Mouse (Mus musculus): ENCODE measurements around the gene Ugt2a2.
"Not testable (repeated sequence)": the region's sequence is repeated elsewhere in the genome, so short reads cannot be mapped to it uniquely, and the experiment has no call there.

Gene Ugt2a2

GRCm38 (mm10) chr5:87482160-87482559 is at the start of gene Ugt2a2:
Gene Ugt2a2, minus strand, starts transcription at chr5:87482260.
- ATAC-seq (ENCODE audit: insufficient number of reproducible peaks, low FRiP score, low TSS enrichment), result no peak

GRCm38 (mm10) chr5:87523561-87523960 is 41.5 kb upstream of the Ugt2a2 start:
- not testable (repeated sequence) for ATAC-seq (ENCODE audit: insufficient number of reproducible peaks, low FRiP score, low TSS enrichment)

GRCm38 (mm10) chr5:87505776-87506458 is 23.9 kb upstream of the Ugt2a2 start:
- no peak for ATAC-seq (ENCODE audit: insufficient number of reproducible peaks, low FRiP score, low TSS enrichment)

- ATAC-seq (ENCODE audit: insufficient number of reproducible peaks, low FRiP score, low TSS enrichment), result no peak
Observed at GRCm38 (mm10) chr5:87502687-87503086, 20.6 kb upstream of the Ugt2a2 start.

GRCm38 (mm10) chr5:87499341-87499740 is 17.3 kb upstream of the Ugt2a2 start:
- no peak for ATAC-seq (ENCODE audit: insufficient number of reproducible peaks, low FRiP score, low TSS enrichment)

- ATAC-seq (ENCODE audit: insufficient number of reproducible peaks, low FRiP score, low TSS enrichment), result no peak
Observed at GRCm38 (mm10) chr5:87498936-87499335, 16.9 kb upstream of the Ugt2a2 start.

- no peak for ATAC-seq (ENCODE audit: insufficient number of reproducible peaks, low FRiP score, low TSS enrichment)
Observed at GRCm38 (mm10) chr5:87490771-87491170, 8.7 kb upstream of the Ugt2a2 start, which contains the start of gene Ugt2a1. Gene Ugt2a1, minus strand, starts transcription at chr5:87490871.

- not testable (repeated sequence) for ATAC-seq (ENCODE audit: insufficient number of reproducible peaks, low FRiP score, low TSS enrichment)
Observed at GRCm38 (mm10) chr5:87486706-87487105, 4.6 kb upstream of the Ugt2a2 start, which contains the start of gene Gm43638. Gene Gm43638, minus strand, starts transcription at chr5:87486806.

- ATAC-seq (ENCODE audit: insufficient number of reproducible peaks, low FRiP score, low TSS enrichment), result no peak
Observed at GRCm38 (mm10) chr5:87458810-87459209, 23.2 kb downstream of the Ugt2a2 start.

GRCm38 (mm10) chr5:87457701-87458100 is 24.4 kb downstream of the Ugt2a2 start:
- no peak for ATAC-seq (ENCODE audit: insufficient number of reproducible peaks, low FRiP score, low TSS enrichment)

- no peak for ATAC-seq (ENCODE audit: insufficient number of reproducible peaks, low FRiP score, low TSS enrichment)
Observed at GRCm38 (mm10) chr5:87456216-87456850, 25.7 kb downstream of the Ugt2a2 start.

GRCm38 (mm10) chr5:87455519-87455918 is 26.5 kb downstream of the Ugt2a2 start:
- ATAC-seq (ENCODE audit: insufficient number of reproducible peaks, low FRiP score, low TSS enrichment), result no peak

- not testable (repeated sequence) for ATAC-seq (ENCODE audit: insufficient number of reproducible peaks, low FRiP score, low TSS enrichment)
Observed at GRCm38 (mm10) chr5:87452514-87452913, 29.5 kb downstream of the Ugt2a2 start.

GRCm38 (mm10) chr5:87436264-87436663 is 45.8 kb downstream of the Ugt2a2 start:
- no peak for ATAC-seq (ENCODE audit: insufficient number of reproducible peaks, low FRiP score, low TSS enrichment)

GRCm38 (mm10) chr5:87425676-87426075 is 56.4 kb downstream of the Ugt2a2 start:
- ATAC-seq (ENCODE audit: insufficient number of reproducible peaks, low FRiP score, low TSS enrichment), result no peak

GRCm38 (mm10) chr5:87424041-87424440 is 58.0 kb downstream of the Ugt2a2 start, which contains the start of gene Ugt2b38:
Gene Ugt2b38, minus strand, starts transcription at chr5:87424203.
- not testable (repeated sequence) for ATAC-seq (ENCODE audit: insufficient number of reproducible peaks, low FRiP score, low TSS enrichment)

Measured in cerebellum, adult (tissue).